Mouse (Mus musculus): ENCODE data around the gene Prune1. TPM values are rescaled to one million over a fixed set of nuclear protein-coding genes. Genes with fewer than 3 reads are reported as not detected.
A peak's percentile ranks its signal among the peaks of the same experiment; 100 is the strongest.

The Prune1 gene
- 29.8 and 31.7 TPM in 2 replicates for polyA plus RNA-seq (2014; fragmentation: Nextera tagmentation; extraction: Ambion mirVana)

- no peaks in the 10 kb centered on the region; the same call in 1 of the 2 replicates for H3K36me3 ChIP-seq (ENCODE audit: control insufficient read depth, insufficient read depth, low read length)
- peak; percentile 88 for ATAC-seq (ENCODE audit: insufficient number of reproducible peaks, insufficient read depth, low FRiP score, low read depth)
- H3K4me2 ChIP-seq (ENCODE audit: low read length) = peak within 1 kb of the TSS; percentile 89
- H3K27ac ChIP-seq (replicated peaks in 1 of 2; ENCODE audit: control insufficient read depth in 1 of 2, insufficient read depth in 1 of 2, low read depth in 2 of 2, low read length in 2 of 2) = peak within 1 kb of the TSS; percentile 96 to 99
- under 1% methylated on average over 53 of the region's 53 CpGs for WGBS
- no peaks in the 10 kb centered on the region for H3K27me3 ChIP-seq (ENCODE audit: control insufficient read depth, insufficient read depth, low read length)
- H3K4me1 ChIP-seq (ENCODE audit: control insufficient read depth in 2 of 2, insufficient read depth in 2 of 2, low read length in 2 of 2) = peaks cover 8 to 30% of the 10 kb centered on the region in 2 experiments
- H3K9ac ChIP-seq (ENCODE audit: low read length) = peak within 1 kb of the TSS; percentile 94
- H3K4me3 ChIP-seq (ENCODE audit: control insufficient read depth in 1 of 2, insufficient read depth in 1 of 2, low read depth in 1 of 2, low read length in 2 of 2) = peak within 1 kb of the TSS; percentile 83 to 96
- no peaks in the 10 kb centered on the region for H3K9me3 ChIP-seq (ENCODE audit: control insufficient read depth, low read length)
Measured at GRCm38 (mm10) chr3:95281216-95282126, at the start of gene Prune1, which contains the start of gene Mindy1. Gene Prune1, minus strand, starts transcription at chr3:95282076. Gene Mindy1, plus strand, starts transcription at chr3:95281345.

GRCm38 (mm10) chr3:95331528-95331927 is 49.7 kb upstream of the Prune1 start:
- H3K9ac ChIP-seq (ENCODE audit: low read length) = no peak overlapping the region
- no peaks in the 10 kb centered on the region for H3K27me3 ChIP-seq (ENCODE audit: control insufficient read depth, insufficient read depth, low read length)

GRCm38 (mm10) chr3:95328803-95329404 is 47.0 kb upstream of the Prune1 start:
- no peak for ATAC-seq (ENCODE audit: insufficient number of reproducible peaks, insufficient read depth, low FRiP score, low read depth)
- Histone ChIP-seq H3K9ac (ENCODE audit: low read length) (no peak overlapping the region), H3K4me2 (ENCODE audit: low read length) (no peak overlapping the region), H3K27ac (replicated peaks in 1 of 2; ENCODE audit: control insufficient read depth in 1 of 2, insufficient read depth in 1 of 2, low read depth in 2 of 2, low read length in 2 of 2) (no peak overlapping the region), H3K4me3 (ENCODE audit: control insufficient read depth in 1 of 2, insufficient read depth in 1 of 2, low read depth in 1 of 2, low read length in 2 of 2) (no peak overlapping the region), H3K4me1 (ENCODE audit: control insufficient read depth in 2 of 2, insufficient read depth in 2 of 2, low read length in 2 of 2) (no peaks in the 10 kb centered on the region), H3K27me3 (ENCODE audit: control insufficient read depth, insufficient read depth, low read length) (no peaks in the 10 kb centered on the region), H3K9me3 (ENCODE audit: control insufficient read depth, low read length) (no peaks in the 10 kb centered on the region), H3K36me3 (ENCODE audit: control insufficient read depth, insufficient read depth, low read length) (peaks cover 98% of the 10 kb centered on the region)
- 87% methylated on average over 1 of the region's 1 CpGs for WGBS

More at GRCm38 (mm10) chr3:95331528-95331927, 49.7 kb upstream of the Prune1 start:
- no peak overlapping the region for H3K27ac ChIP-seq (replicated peaks in 1 of 2; ENCODE audit: control insufficient read depth in 1 of 2, insufficient read depth in 1 of 2, low read depth in 2 of 2, low read length in 2 of 2)
- no peak overlapping the region for H3K4me3 ChIP-seq (ENCODE audit: control insufficient read depth in 1 of 2, insufficient read depth in 1 of 2, low read depth in 1 of 2, low read length in 2 of 2)
- H3K4me2 ChIP-seq (ENCODE audit: low read length) = no peak overlapping the region
- H3K4me1 ChIP-seq (ENCODE audit: control insufficient read depth in 2 of 2, insufficient read depth in 2 of 2, low read length in 2 of 2) = no peaks in the 10 kb centered on the region
- ATAC-seq (ENCODE audit: insufficient number of reproducible peaks, insufficient read depth, low FRiP score, low read depth) = no peak
- 80% methylated on average over 1 of the region's 1 CpGs for WGBS
- peaks cover 97% of the 10 kb centered on the region for H3K36me3 ChIP-seq (ENCODE audit: control insufficient read depth, insufficient read depth, low read length)
- H3K9me3 ChIP-seq (ENCODE audit: control insufficient read depth, low read length) = no peaks in the 10 kb centered on the region

GRCm38 (mm10) chr3:95324454-95325144 is 42.7 kb upstream of the Prune1 start:
- Histone ChIP-seq H3K4me2 (ENCODE audit: low read length) (no peak overlapping the region), H3K27ac (replicated peaks in 1 of 2; ENCODE audit: control insufficient read depth in 1 of 2, insufficient read depth in 1 of 2, low read depth in 2 of 2, low read length in 2 of 2) (no peak overlapping the region), H3K9me3 (ENCODE audit: control insufficient read depth, low read length) (no peaks in the 10 kb centered on the region), H3K27me3 (ENCODE audit: control insufficient read depth, insufficient read depth, low read length) (no peaks in the 10 kb centered on the region), H3K4me1 (ENCODE audit: control insufficient read depth in 2 of 2, insufficient read depth in 2 of 2, low read length in 2 of 2) (no peaks in the 10 kb centered on the region), H3K36me3 (ENCODE audit: control insufficient read depth, insufficient read depth, low read length) (peaks cover 99% of the 10 kb centered on the region), H3K9ac (ENCODE audit: low read length) (no peak overlapping the region), H3K4me3 (ENCODE audit: control insufficient read depth in 1 of 2, insufficient read depth in 1 of 2, low read depth in 1 of 2, low read length in 2 of 2) (no peak overlapping the region)
- WGBS = 91% methylated on average over 6 of the region's 6 CpGs
- no peak for ATAC-seq (ENCODE audit: insufficient number of reproducible peaks, insufficient read depth, low FRiP score, low read depth)

GRCm38 (mm10) chr3:95323429-95323828 is 41.6 kb upstream of the Prune1 start:
- no peak overlapping the region for H3K9ac ChIP-seq (ENCODE audit: low read length)
- no peak overlapping the region for H3K4me2 ChIP-seq (ENCODE audit: low read length)
- no peak overlapping the region for H3K27ac ChIP-seq (replicated peaks in 1 of 2; ENCODE audit: control insufficient read depth in 1 of 2, insufficient read depth in 1 of 2, low read depth in 2 of 2, low read length in 2 of 2)
- H3K9me3 ChIP-seq (ENCODE audit: control insufficient read depth, low read length) = no peaks in the 10 kb centered on the region
- H3K27me3 ChIP-seq (ENCODE audit: control insufficient read depth, insufficient read depth, low read length) = no peaks in the 10 kb centered on the region
- 86% methylated on average over 3 of the region's 3 CpGs for WGBS
- H3K4me1 ChIP-seq (ENCODE audit: control insufficient read depth in 2 of 2, insufficient read depth in 2 of 2, low read length in 2 of 2) = peaks cover 9 to 10% of the 10 kb centered on the region in 2 experiments
- H3K4me3 ChIP-seq (ENCODE audit: control insufficient read depth in 1 of 2, insufficient read depth in 1 of 2, low read depth in 1 of 2, low read length in 2 of 2) = no peak overlapping the region
- ATAC-seq (ENCODE audit: insufficient number of reproducible peaks, insufficient read depth, low FRiP score, low read depth) = no peak
- peaks cover 88% of the 10 kb centered on the region for H3K36me3 ChIP-seq (ENCODE audit: control insufficient read depth, insufficient read depth, low read length)

GRCm38 (mm10) chr3:95319701-95320625 is 38.1 kb upstream of the Prune1 start:
- ATAC-seq (ENCODE audit: insufficient number of reproducible peaks, insufficient read depth, low FRiP score, low read depth) = no peak
- Histone ChIP-seq H3K36me3 (ENCODE audit: control insufficient read depth, insufficient read depth, low read length) (peaks cover 54% of the 10 kb centered on the region), H3K4me3 (ENCODE audit: control insufficient read depth in 1 of 2, insufficient read depth in 1 of 2, low read depth in 1 of 2, low read length in 2 of 2) (no peak overlapping the region), H3K9ac (ENCODE audit: low read length) (no peak overlapping the region), H3K4me2 (ENCODE audit: low read length) (no peak overlapping the region), H3K27me3 (ENCODE audit: control insufficient read depth, insufficient read depth, low read length) (no peaks in the 10 kb centered on the region), H3K27ac (replicated peaks in 1 of 2; ENCODE audit: control insufficient read depth in 1 of 2, insufficient read depth in 1 of 2, low read depth in 2 of 2, low read length in 2 of 2) (no peak overlapping the region), H3K9me3 (ENCODE audit: control insufficient read depth, low read length) (no peaks in the 10 kb centered on the region), H3K4me1 (ENCODE audit: control insufficient read depth in 2 of 2, insufficient read depth in 2 of 2, low read length in 2 of 2) (peaks cover 29 to 35% of the 10 kb centered on the region in 2 experiments)
- WGBS = 69% methylated on average over 12 of the region's 12 CpGs
